Mouse (Mus musculus): ENCODE data around the gene Cntn5.

Gene Cntn5

DNA sequence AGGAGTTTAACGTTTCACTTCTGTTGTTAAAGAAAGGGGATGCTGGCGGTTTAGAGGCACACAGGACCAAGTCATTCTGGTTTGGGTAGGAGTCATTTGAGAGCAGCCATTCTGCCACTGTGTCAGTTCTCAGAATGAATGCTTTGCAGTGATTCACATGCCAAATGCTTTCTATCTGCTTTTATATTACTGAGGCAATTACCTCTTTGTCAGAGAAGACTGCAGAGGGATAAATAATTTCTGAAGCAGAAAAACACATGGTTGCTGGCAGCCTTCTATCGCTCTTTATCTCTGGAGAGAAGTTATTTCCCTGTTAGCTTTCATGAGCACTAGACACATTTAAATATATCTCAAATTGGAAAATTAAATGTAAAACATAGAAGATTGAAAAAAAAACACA lies 1207.9 kb downstream of the Cntn5 start:
- no peak for DNase-seq (ENCODE audit: low spot score)

DNA sequence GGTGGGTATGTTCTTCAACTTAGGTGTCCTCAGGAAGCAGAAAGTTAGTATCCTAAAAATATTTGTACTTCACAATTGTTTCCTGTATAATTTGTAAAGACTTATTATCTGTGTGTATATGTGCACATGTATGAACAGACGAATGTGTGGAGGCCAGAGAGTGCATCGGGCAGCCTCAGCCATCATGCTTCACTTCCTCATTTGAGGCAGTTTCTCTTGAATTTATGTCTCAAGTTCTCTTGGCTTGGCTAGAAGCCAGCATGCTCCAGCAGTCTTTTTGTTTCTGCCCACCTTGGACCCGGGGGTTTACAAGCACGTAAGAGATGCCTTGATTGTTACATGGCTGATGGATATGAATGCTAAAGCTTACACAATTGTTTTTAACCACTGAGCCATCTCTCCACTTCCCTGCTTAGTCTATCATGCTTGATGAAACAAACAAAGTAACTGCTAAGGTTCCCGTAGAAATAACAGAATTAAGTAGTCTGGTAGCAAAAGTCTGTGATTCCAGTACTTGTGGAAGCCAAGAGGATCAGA lies 1222.2 kb downstream of the Cntn5 start:
- DNase-seq (ENCODE audit: low spot score): no peak

DNA sequence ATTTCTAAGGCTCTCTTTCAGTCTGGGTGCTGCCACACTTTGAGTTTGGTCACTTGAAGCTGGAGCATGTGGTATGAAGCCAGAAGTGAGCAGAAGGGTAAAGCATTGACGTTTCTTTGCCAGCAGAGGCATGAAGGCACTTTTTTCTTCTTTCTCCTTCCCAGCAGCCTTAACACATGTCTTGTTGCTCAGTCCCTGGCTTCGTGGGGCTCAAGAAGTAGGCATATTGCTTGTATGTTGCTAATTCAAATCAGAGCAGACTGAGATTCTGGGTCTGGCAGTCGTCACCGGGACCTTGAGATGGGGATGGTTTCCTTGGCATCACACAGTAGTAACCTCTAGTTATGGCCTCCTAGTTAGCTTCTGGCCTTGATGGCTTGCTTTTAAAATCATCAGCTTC lies 1228.5 kb downstream of the Cntn5 start:
- no peak for DNase-seq (ENCODE audit: low spot score)

GRCm38 (mm10) chr9:9674531-9674930 lies 1230.0 kb downstream of the Cntn5 start:
- no peak for DNase-seq (ENCODE audit: low spot score)

- DNase-seq (ENCODE audit: low spot score): no peak
These were observed 1231.1 kb downstream of the Cntn5 start for GRCm38 (mm10) chr9:9673277-9674049.

DNA sequence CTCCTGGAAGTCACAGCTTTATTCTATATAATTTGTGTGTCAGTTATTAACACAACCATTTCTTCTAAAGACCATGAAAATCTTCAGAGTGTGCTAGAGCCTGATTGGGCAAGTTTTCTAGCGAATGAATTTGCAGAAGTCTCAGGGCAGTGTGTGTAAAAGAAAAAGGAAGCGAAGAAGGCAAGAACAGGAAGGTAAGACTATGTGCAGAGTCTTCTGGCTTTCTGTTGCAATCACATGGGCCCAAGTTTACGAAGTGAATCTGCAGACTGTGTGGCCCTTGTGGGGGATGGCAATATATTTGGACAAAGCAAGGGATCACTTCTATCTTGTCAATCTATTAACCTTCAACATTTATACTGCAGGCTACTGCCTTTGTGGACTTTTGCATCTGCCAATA lies 1251.1 kb downstream of the Cntn5 start:
- no peak for DNase-seq (ENCODE audit: low spot score)

- DNase-seq (ENCODE audit: low spot score): no peak
These were observed 1257.2 kb downstream of the Cntn5 start for GRCm38 (mm10) chr9:9647361-9647760.

GRCm38 (mm10) chr9:9646276-9646675 lies 1258.3 kb downstream of the Cntn5 start:
- no peak for DNase-seq (ENCODE audit: low spot score)
